Mouse (Mus musculus): Measurements from ENCODE around the gene Srpx2. TPM values are rescaled to one million over a fixed set of nuclear protein-coding genes. Genes with fewer than 3 reads are reported as not detected.

The Srpx2 gene
- total RNA-seq, 1 experiment, result 0.27 TPM

GRCm38 (mm10) chrX:133947427-133947826 lies 39.2 kb downstream of the Srpx2 start:
- in situ Hi-C loops (cut with MboI; ENCODE audit: low sequenced_read_pairs in 2 of 2, unreplicated experiment in 2 of 2), result no loop called here
- peak; percentile 11 for DNase-seq (ENCODE audit: low read depth, low spot score)

GRCm38 (mm10) chrX:133954661-133955060 lies 46.4 kb downstream of the Srpx2 start:
- no peaks in the 10 kb centered on the region for H3K4me1 ChIP-seq (ENCODE audit: control insufficient read depth in 2 of 2, insufficient read depth in 2 of 2, low read length in 2 of 2, poor library complexity in 1 of 2)
- H3K4me3 ChIP-seq (ENCODE audit: insufficient read depth in 1 of 2, low read depth in 1 of 2, low read length in 2 of 2, poor library complexity in 1 of 2, severe bottlenecking in 1 of 2), result no peak overlapping the region
- TF ChIP-seq ZC3H11A (IDR thresholded peaks at IDR 0.05; ENCODE audit: borderline replicate concordance, low read depth, low read length) (no peak), MAFK (IDR thresholded peaks at IDR 0.05; ENCODE audit: insufficient read depth, low read depth, low read length) (no peak), HCFC1 (IDR thresholded peaks at IDR 0.05; ENCODE audit: borderline replicate concordance, insufficient read depth, low read length) (no peak), ZNF384 (IDR thresholded peaks at IDR 0.05; ENCODE audit: low read depth, low read length) (no peak), CHD2 (IDR thresholded peaks at IDR 0.05; ENCODE audit: low read depth, low read length) (no peak)
- DNase-seq (ENCODE audit: low read depth, low spot score), result no peak
- no peaks in the 10 kb centered on the region for H3K9me3 ChIP-seq (ENCODE audit: control insufficient read depth, insufficient read depth, low read depth, low read length)
- no peaks in the 10 kb centered on the region for H3K36me3 ChIP-seq (ENCODE audit: control insufficient read depth, insufficient read depth, low read length, poor library complexity, severe bottlenecking)
- H3K27ac ChIP-seq (ENCODE audit: insufficient read depth, low read depth, low read length, poor library complexity, severe bottlenecking), result no peak overlapping the region
- H3K9ac ChIP-seq (ENCODE audit: insufficient read depth, low read depth, low read length, poor library complexity, severe bottlenecking), result no peak overlapping the region
- in situ Hi-C loops (cut with MboI; ENCODE audit: low sequenced_read_pairs in 2 of 2, unreplicated experiment in 2 of 2), result no loop called here

More at GRCm38 (mm10) chrX:133947427-133947826, 39.2 kb downstream of the Srpx2 start:
- Histone ChIP-seq H3K36me3 (ENCODE audit: control insufficient read depth, insufficient read depth, low read length, poor library complexity, severe bottlenecking) (no peaks in the 10 kb centered on the region), H3K27ac (ENCODE audit: insufficient read depth, low read depth, low read length, poor library complexity, severe bottlenecking) (no peak overlapping the region), H3K9me3 (ENCODE audit: control insufficient read depth, insufficient read depth, low read depth, low read length) (no peaks in the 10 kb centered on the region), H3K4me3 (ENCODE audit: insufficient read depth in 1 of 2, low read depth in 1 of 2, low read length in 2 of 2, poor library complexity in 1 of 2, severe bottlenecking in 1 of 2) (no peak overlapping the region), H3K4me1 (ENCODE audit: control insufficient read depth in 2 of 2, insufficient read depth in 2 of 2, low read length in 2 of 2, poor library complexity in 1 of 2) (no peaks in the 10 kb centered on the region), H3K9ac (ENCODE audit: insufficient read depth, low read depth, low read length, poor library complexity, severe bottlenecking) (no peak overlapping the region)
- TF ChIP-seq MAFK (IDR thresholded peaks at IDR 0.05; ENCODE audit: insufficient read depth, low read depth, low read length) (no peak), ZC3H11A (IDR thresholded peaks at IDR 0.05; ENCODE audit: borderline replicate concordance, low read depth, low read length) (peak; percentile 75)

- Histone ChIP-seq H3K9ac (ENCODE audit: insufficient read depth, low read depth, low read length, poor library complexity, severe bottlenecking) (no peak overlapping the region), H3K36me3 (ENCODE audit: control insufficient read depth, insufficient read depth, low read length, poor library complexity, severe bottlenecking) (no peaks in the 10 kb centered on the region), H3K4me1 (ENCODE audit: control insufficient read depth in 2 of 2, insufficient read depth in 2 of 2, low read length in 2 of 2, poor library complexity in 1 of 2) (no peaks in the 10 kb centered on the region), H3K9me3 (ENCODE audit: control insufficient read depth, insufficient read depth, low read depth, low read length) (no peaks in the 10 kb centered on the region), H3K4me3 (ENCODE audit: insufficient read depth in 1 of 2, low read depth in 1 of 2, low read length in 2 of 2, poor library complexity in 1 of 2, severe bottlenecking in 1 of 2) (no peak overlapping the region), H3K27ac (ENCODE audit: insufficient read depth, low read depth, low read length, poor library complexity, severe bottlenecking) (no peak overlapping the region)
- no peak for DNase-seq (ENCODE audit: low read depth, low spot score)
- in situ Hi-C loops (cut with MboI; ENCODE audit: low sequenced_read_pairs in 2 of 2, unreplicated experiment in 2 of 2), result no loop called here
- TF ChIP-seq MAFK (IDR thresholded peaks at IDR 0.05; ENCODE audit: insufficient read depth, low read depth, low read length) (no peak), ZC3H11A (IDR thresholded peaks at IDR 0.05; ENCODE audit: borderline replicate concordance, low read depth, low read length) (no peak), HCFC1 (IDR thresholded peaks at IDR 0.05; ENCODE audit: borderline replicate concordance, insufficient read depth, low read length) (no peak), ZNF384 (IDR thresholded peaks at IDR 0.05; ENCODE audit: low read depth, low read length) (no peak)
Measured at GRCm38 (mm10) chrX:133960617-133961016, 52.4 kb downstream of the Srpx2 start.

- no peak for DNase-seq (ENCODE audit: low read depth, low spot score)
- in situ Hi-C loops (cut with MboI; ENCODE audit: low sequenced_read_pairs in 2 of 2, unreplicated experiment in 2 of 2), result no loop called here
Measured at GRCm38 (mm10) chrX:133964615-133965014, 56.4 kb downstream of the Srpx2 start.

More at GRCm38 (mm10) chrX:133964615-133965014, 56.4 kb downstream of the Srpx2 start:
- TF ChIP-seq ZNF384 (IDR thresholded peaks at IDR 0.05; ENCODE audit: low read depth, low read length) (no peak), CHD2 (IDR thresholded peaks at IDR 0.05; ENCODE audit: low read depth, low read length) (no peak), MAFK (IDR thresholded peaks at IDR 0.05; ENCODE audit: insufficient read depth, low read depth, low read length) (no peak), HCFC1 (IDR thresholded peaks at IDR 0.05; ENCODE audit: borderline replicate concordance, insufficient read depth, low read length) (no peak), ZC3H11A (IDR thresholded peaks at IDR 0.05; ENCODE audit: borderline replicate concordance, low read depth, low read length) (no peak)
- Histone ChIP-seq H3K9me3 (ENCODE audit: control insufficient read depth, insufficient read depth, low read depth, low read length) (no peaks in the 10 kb centered on the region), H3K4me3 (ENCODE audit: insufficient read depth in 1 of 2, low read depth in 1 of 2, low read length in 2 of 2, poor library complexity in 1 of 2, severe bottlenecking in 1 of 2) (no peak overlapping the region), H3K27ac (ENCODE audit: insufficient read depth, low read depth, low read length, poor library complexity, severe bottlenecking) (no peak overlapping the region), H3K4me1 (ENCODE audit: control insufficient read depth in 2 of 2, insufficient read depth in 2 of 2, low read length in 2 of 2, poor library complexity in 1 of 2) (no peaks in the 10 kb centered on the region), H3K36me3 (ENCODE audit: control insufficient read depth, insufficient read depth, low read length, poor library complexity, severe bottlenecking) (no peaks in the 10 kb centered on the region), H3K9ac (ENCODE audit: insufficient read depth, low read depth, low read length, poor library complexity, severe bottlenecking) (no peak overlapping the region)
